Mouse (Mus musculus) forebrain, embryonic 12.5 days (tissue): Measurements from ENCODE around the gene Tmem183a. TPM values are rescaled to one million over a fixed set of nuclear protein-coding genes. Genes with fewer than 3 reads are reported as not detected.

ENCODE experiments used
- ATAC-seq: fragments of 200-750 bp; cut with Nextera tagmentation; 2 replicates; pipeline ENCODE4 v1.8.0; 2017; ENCODE audit warnings: moderate TSS enrichment; ENCODE audit not compliant: low FRiP score
- H3K27ac ChIP-seq: fragments of 300-500 bp; sonication (generic); 2 replicates; pipeline ENCODE4 v1.5.1; 2016; ENCODE audit warnings: mild to moderate bottlenecking
- H3K27me3 ChIP-seq: fragments of 300-500 bp; sonication (generic); 2 replicates; pipeline ENCODE4 v1.6.1; 2016; ENCODE audit warnings: mild to moderate bottlenecking
- H3K36me3 ChIP-seq: fragments of 300-500 bp; sonication (generic); replicated peaks from 2 replicates; pipeline ENCODE4 v1.6.1; 2016; ENCODE audit warnings: mild to moderate bottlenecking
- H3K4me1 ChIP-seq: fragments of 300-500 bp; sonication (generic); 2 replicates; pipeline ENCODE4 v1.6.1; 2016
- H3K4me2 ChIP-seq: fragments of 300-500 bp; sonication (generic); 2 replicates; pipeline ENCODE4 v1.6.1; 2016; ENCODE audit warnings: mild to moderate bottlenecking, moderate library complexity
- H3K4me3 ChIP-seq: fragments of 300-500 bp; sonication (generic); replicated peaks from 2 replicates; pipeline ENCODE4 v1.5.1; 2016; ENCODE audit warnings: mild to moderate bottlenecking
- H3K9ac ChIP-seq: fragments of 300-500 bp; sonication (generic); 2 replicates; pipeline ENCODE4 v1.6.1; 2016; ENCODE audit warnings: mild to moderate bottlenecking
- H3K9me3 ChIP-seq: fragments of 300-500 bp; sonication (generic); 2 replicates; pipeline ENCODE4 v1.6.1; 2016
- WGBS: fragments of 180-500 bp; shearing (Covaris S2); methylation state at CpG from one replicate; pipeline ENCODE4 v1.1.7; 2016; 5-methylcytosine and 5-hydroxymethylcytosine counted together
- polyA plus RNA-seq: library from polyadenylated mRNA; unstranded; fragments of >200 nt; fragmentation: Nextera tagmentation; extraction: Ambion mirVana; gene quantifications from 2 replicates; pipeline ENCODE4 v1.2.1, GENCODE M21; 2016

Tmem183a gene
- polyA plus RNA-seq, 1 experiment from 2014 or later = 130 TPM

- H3K4me1 ChIP-seq = peaks cover 19% of the 10 kb centered on the region
- H3K4me3 ChIP-seq = no peak overlapping the region
- H3K4me2 ChIP-seq = no peak overlapping the region
- H3K9ac ChIP-seq = no peak overlapping the region
- H3K27ac ChIP-seq = no peak overlapping the region
- peaks cover 11% of the 10 kb centered on the region for H3K27me3 ChIP-seq
- 0 out of 2 replicates have a peak, but pooled peaks cover 3% of the 10 kb centered on the region for H3K9me3 ChIP-seq
- WGBS = 94% methylated on average over 9 of the region's 9 CpGs
- no peaks in the 10 kb centered on the region for H3K36me3 ChIP-seq
- ATAC-seq = no peak
Measured at GRCm38 (mm10) chr1:134304940-134305339, 56.8 kb downstream of the Tmem183a start.

- H3K9ac ChIP-seq = no peak overlapping the region
- H3K4me3 ChIP-seq = no peak overlapping the region
Measured at GRCm38 (mm10) chr1:134302568-134303238, 59.1 kb downstream of the Tmem183a start.

GRCm38 (mm10) chr1:134298636-134299411, 63.0 kb downstream of the Tmem183a start:
- H3K4me2 ChIP-seq = peak overlapping the region; percentile 96
- H3K36me3 ChIP-seq = no peaks in the 10 kb centered on the region
- no peaks in the 10 kb centered on the region for H3K9me3 ChIP-seq
- peak; percentile 64; the same call in 1 of the 2 replicates for ATAC-seq
- H3K4me1 ChIP-seq = peaks cover 26% of the 10 kb centered on the region
- H3K27ac ChIP-seq = no peak overlapping the region
- peak overlapping the region; percentile 74 for H3K9ac ChIP-seq
- peak overlapping the region; percentile 63 for H3K4me3 ChIP-seq
- WGBS = 8% methylated on average over 56 of the region's 59 CpGs
- H3K27me3 ChIP-seq = peaks cover 44% of the 10 kb centered on the region

More at GRCm38 (mm10) chr1:134302568-134303238, 59.1 kb downstream of the Tmem183a start:
- Histone ChIP-seq H3K36me3 (no peaks in the 10 kb centered on the region), H3K9me3 (0 out of 2 replicates have a peak, but pooled peaks cover 3% of the 10 kb centered on the region), H3K4me2 (no peak overlapping the region), H3K27me3 (peaks cover 33% of the 10 kb centered on the region), H3K4me1 (peaks cover 31% of the 10 kb centered on the region), H3K27ac (peak overlapping the region; percentile 66)
- no peak for ATAC-seq
- 29% methylated on average over 8 of the region's 8 CpGs for WGBS

- H3K4me1 ChIP-seq = peaks cover 14% of the 10 kb centered on the region
- no peak overlapping the region for H3K4me3 ChIP-seq
- H3K9me3 ChIP-seq = no peaks in the 10 kb centered on the region
- ATAC-seq = no peak
- 88% methylated on average over 8 of the region's 8 CpGs for WGBS
- H3K4me2 ChIP-seq = no peak overlapping the region
- H3K36me3 ChIP-seq = no peaks in the 10 kb centered on the region
- no peak overlapping the region for H3K27ac ChIP-seq
- H3K9ac ChIP-seq = no peak overlapping the region
- H3K27me3 ChIP-seq = peaks cover 44% of the 10 kb centered on the region
Measured at GRCm38 (mm10) chr1:134297265-134297664, 64.5 kb downstream of the Tmem183a start.

Other genes with a start within 250 kb of the Tmem183a start
- gene Chil1, start 179.8 kb downstream of the Tmem183a start, polyA plus RNA-seq = 1.9 and 2.5 TPM in 2 replicates
- 0.15 and 0.34 TPM in 2 replicates for gene Mybph, start 168.5 kb downstream of the Tmem183a start, polyA plus RNA-seq
- gene Adora1, start 126.5 kb downstream of the Tmem183a start, polyA plus RNA-seq = 1.4 and 1.8 TPM in 2 replicates
- gene Myog, start 72.0 kb downstream of the Tmem183a start, polyA plus RNA-seq = 1.2 TPM in 1 of 2 replicates, not detected in the other
- gene Ppfia4, start 29.1 kb downstream of the Tmem183a start, polyA plus RNA-seq = 3.1 and 3.2 TPM in 2 replicates
- gene 4933406M09Rik, start 24.0 kb upstream of the Tmem183a start, polyA plus RNA-seq = not detected in 2 replicates
- 19.2 and 21.5 TPM in 2 replicates for gene Cyb5r1, start 43.6 kb upstream of the Tmem183a start, polyA plus RNA-seq
- gene Adipor1, start 53.4 kb upstream of the Tmem183a start, polyA plus RNA-seq = 61.1 and 65.1 TPM in 2 replicates
- 33.2 and 34.1 TPM in 2 replicates for gene Klhl12, start 93.6 kb upstream of the Tmem183a start, polyA plus RNA-seq
- gene Rabif, start 132.7 kb upstream of the Tmem183a start, polyA plus RNA-seq = 41.6 and 41.7 TPM in 2 replicates
- gene Mgat4e, start 187.7 kb upstream of the Tmem183a start, polyA plus RNA-seq = not detected in 2 replicates
- gene Kdm5b, start 198.2 kb upstream of the Tmem183a start, polyA plus RNA-seq = 98.2 and 103 TPM in 2 replicates